Mouse (Mus musculus): ENCODE results near the gene H6pd.

DNA sequence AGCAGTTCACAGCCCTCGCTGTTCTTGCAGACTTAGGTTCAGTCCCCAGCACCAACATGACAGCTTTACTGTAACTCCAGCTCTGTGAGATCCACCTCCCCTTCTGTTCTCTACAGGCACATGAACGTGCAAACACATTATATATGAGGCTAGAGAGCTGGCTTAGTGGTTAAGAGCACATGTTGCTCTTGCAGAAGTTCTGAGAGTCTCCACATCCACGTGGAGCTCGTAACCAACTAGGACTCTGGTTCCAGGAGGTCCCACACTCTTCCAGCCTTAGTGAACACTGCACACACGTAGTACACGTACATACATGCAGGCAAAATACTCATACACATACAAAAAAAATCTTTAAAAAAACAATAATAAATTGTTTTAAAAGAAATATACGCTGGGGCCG lies 1.8 kb downstream of the H6pd start:
- TF ChIP-seq MAFK (IDR thresholded peaks at IDR 0.05; ENCODE audit: borderline replicate concordance, low read depth, low read length) (no peak), MYB (IDR thresholded peaks at IDR 0.05; ENCODE audit: low read depth, low read length) (no peak), GATA1 (IDR thresholded peaks at IDR 0.05; ENCODE audit: low read depth, low read length) (no peak), CTCF (IDR thresholded peaks at IDR 0.05 in 2 of 3, conservative IDR thresholded peaks at IDR 0.05 in 1 of 3; ENCODE audit: control insufficient read depth in 1 of 3, insufficient read depth in 1 of 3, low read depth in 2 of 3, low read length in 3 of 3, poor library complexity in 1 of 3, severe bottlenecking in 1 of 3) (no peak), MXI1 (IDR thresholded peaks at IDR 0.05; ENCODE audit: low read depth, low read length) (no peak), CHD2 (IDR thresholded peaks at IDR 0.05; ENCODE audit: low read length) (no peak), USF1 (IDR thresholded peaks at IDR 0.05; ENCODE audit: low read depth, low read length) (no peak), NRF1 (IDR thresholded peaks at IDR 0.05; ENCODE audit: insufficient read depth, low read depth, low read length, poor library complexity, severe bottlenecking) (no peak), ZNF384 (IDR thresholded peaks at IDR 0.05; ENCODE audit: low read depth, low read length) (no peak), POLR2AphosphoS5 (IDR thresholded peaks at IDR 0.05; ENCODE audit: borderline replicate concordance, low read depth, low read length) (no peak), GABPA (IDR thresholded peaks at IDR 0.05; ENCODE audit: low read depth, low read length) (no peak), ZMIZ1 (IDR thresholded peaks at IDR 0.05; ENCODE audit: low read depth, low read length) (no peak), RAD21 (IDR thresholded peaks at IDR 0.05; ENCODE audit: low read depth, low read length) (no peak)
